Mouse (Mus musculus) telencephalon, adult 2 months (tissue): Measurements from ENCODE around the gene Cd300ld3.

ENCODE experiments used
- DNase-seq: peaks from one replicate; pipeline ENCODE4 v3.0.0-alpha.2; 2011; ENCODE audit warnings: low read depth, low spot score

The Cd300ld3 gene

GRCm38 (mm10) chr11:115048259-115048658, at the start of gene Cd300ld3:
TSS of gene Cd300ld3 (minus strand) at chr11:115048409.
- no peak for DNase-seq

GRCm38 (mm10) chr11:115092140-115092539, 43.9 kb upstream of the Cd300ld3 start:
- DNase-seq = no peak

- no peak for DNase-seq
Observed at GRCm38 (mm10) chr11:115091362-115091901, 43.2 kb upstream of the Cd300ld3 start, which contains the start of gene Rab37. TSS of gene Rab37 (plus strand) at chr11:115091431.

GRCm38 (mm10) chr11:115089853-115090252, 41.6 kb upstream of the Cd300ld3 start:
- no peak for DNase-seq

GRCm38 (mm10) chr11:115086213-115086612, 38.0 kb upstream of the Cd300ld3 start:
- no peak for DNase-seq

GRCm38 (mm10) chr11:115085064-115085463, 36.9 kb upstream of the Cd300ld3 start:
- DNase-seq = no peak

GRCm38 (mm10) chr11:115084595-115084994, 36.4 kb upstream of the Cd300ld3 start:
- DNase-seq = no peak

GRCm38 (mm10) chr11:115083376-115084139, 35.3 kb upstream of the Cd300ld3 start:
- DNase-seq = no peak

- DNase-seq = no peak
Observed at GRCm38 (mm10) chr11:115082196-115082595, 34.0 kb upstream of the Cd300ld3 start.

- DNase-seq = no peak
Observed at GRCm38 (mm10) chr11:115081373-115081772, 33.2 kb upstream of the Cd300ld3 start.

GRCm38 (mm10) chr11:115080886-115081285, 32.7 kb upstream of the Cd300ld3 start:
- DNase-seq = peak; percentile 43

GRCm38 (mm10) chr11:115078680-115079079, 30.5 kb upstream of the Cd300ld3 start:
- DNase-seq = no peak

GRCm38 (mm10) chr11:115077436-115077835, 29.2 kb upstream of the Cd300ld3 start:
- DNase-seq = no peak

- no peak for DNase-seq
Observed at GRCm38 (mm10) chr11:115075859-115076258, 27.6 kb upstream of the Cd300ld3 start.

GRCm38 (mm10) chr11:115075407-115075806, 27.2 kb upstream of the Cd300ld3 start:
- no peak for DNase-seq

GRCm38 (mm10) chr11:115073002-115073401, 24.8 kb upstream of the Cd300ld3 start:
- DNase-seq = no peak

- no peak for DNase-seq
Observed at GRCm38 (mm10) chr11:115071631-115072294, 23.6 kb upstream of the Cd300ld3 start.

- DNase-seq = no peak
Observed at GRCm38 (mm10) chr11:115071015-115071551, 22.9 kb upstream of the Cd300ld3 start.

GRCm38 (mm10) chr11:115066768-115067167, 18.6 kb upstream of the Cd300ld3 start:
- no peak for DNase-seq

- DNase-seq = no peak
Observed at GRCm38 (mm10) chr11:115062077-115062476, 13.9 kb upstream of the Cd300ld3 start, which contains the start of gene Cd300e. TSS of gene Cd300e (minus strand) at chr11:115062177.

GRCm38 (mm10) chr11:115059797-115060196, 11.6 kb upstream of the Cd300ld3 start:
- no peak for DNase-seq

GRCm38 (mm10) chr11:115058701-115059100, 10.5 kb upstream of the Cd300ld3 start:
- DNase-seq = no peak
